Mouse (Mus musculus) megakaryocyte progenitor cell, adult 5-6 weeks (primary cell): Measurements from ENCODE around the gene Ceacam5. TPM values are rescaled to one million over a fixed set of nuclear protein-coding genes. Genes with fewer than 3 reads are reported as not detected.

Source experiments
- ATAC-seq: replicated peaks from 2 replicates; pipeline ENCODE4 v1.8.0; 2016; ENCODE audit warnings: mild to moderate bottlenecking, moderate TSS enrichment, inconsistent platforms; ENCODE audit not compliant: poor library complexity
- total RNA-seq, 2 experiments: library from RNA; stranded (forward) in 1 of 2; stranded (reverse) in 1 of 2; fragments of 157-497, 149-512 nt in 1 of 2; fragments of 200-1000 nt in 1 of 2; gene quantifications; 2 replicates each; pipeline versions ENCODE4 v1.2.3 to v1.2.4; 2015 to 2017

Ceacam5 gene
- total RNA-seq (2015) (not detected in 2 replicates), total RNA-seq (2017) (not detected in 2 replicates)

GRCm38 (mm10) chr7:17712938-17713337, at the start of gene Ceacam5:
Gene Ceacam5, plus strand, starts transcription at chr7:17713238.
- ATAC-seq = no peak

Other genes with a start within 250 kb of the Ceacam5 start
- not detected in 2 replicates for gene Ceacam14, start 99.4 kb downstream of the Ceacam5 start, total RNA-seq (2015)
- not detected in 2 replicates for gene Ceacam14, start 99.4 kb downstream of the Ceacam5 start, total RNA-seq (2017)
- not detected in 2 replicates for gene Gm5155, start 158.5 kb downstream of the Ceacam5 start, total RNA-seq (2015)
- gene Gm5155, start 158.5 kb downstream of the Ceacam5 start, total RNA-seq (2017) = not detected in 2 replicates